Mouse (Mus musculus) adrenal gland, postnatal 14 days (tissue): ENCODE data around the gene Cadm3. TPM values are rescaled to one million over a fixed set of nuclear protein-coding genes. Genes with fewer than 3 reads are reported as not detected.

Experiments
- DNase-seq: peaks from one replicate; pipeline ENCODE4 v3.0.0; 2021; ENCODE audit warnings: mixed read lengths
- long read RNA-seq, 2 experiments: library from polyadenylated mRNA; stranded (forward); transcript quantifications; one replicate each; pipeline ENCODE4 v2.0.0; 2021
- total RNA-seq: library from RNA; stranded (reverse); gene quantifications from 2 replicates; pipeline ENCODE4 v1.2.3, GENCODE M21; 2021

Cadm3 gene
- total RNA-seq: 9.7 and 11.2 TPM in 2 replicates
- long read RNA-seq, experiment 1, partial matches to known transcripts: 0 of 1 reads
- long read RNA-seq, experiment 1, other reads (novel, unspliced or antisense): 1 of 1 reads
- long read RNA-seq, experiment 2, partial matches to known transcripts: 0 of 1 reads
- long read RNA-seq, experiment 2, other reads (novel, unspliced or antisense): 1 of 1 reads

- peak; percentile 9 for DNase-seq
These were observed at the start of gene Cadm3 for GRCm38 (mm10) chr1:173367356-173368046. Gene Cadm3 (minus strand): TSS chr1:173367695.

GRCm38 (mm10) chr1:173414631-173415030 lies 47.1 kb upstream of the Cadm3 start:
- no peak for DNase-seq

DNA sequence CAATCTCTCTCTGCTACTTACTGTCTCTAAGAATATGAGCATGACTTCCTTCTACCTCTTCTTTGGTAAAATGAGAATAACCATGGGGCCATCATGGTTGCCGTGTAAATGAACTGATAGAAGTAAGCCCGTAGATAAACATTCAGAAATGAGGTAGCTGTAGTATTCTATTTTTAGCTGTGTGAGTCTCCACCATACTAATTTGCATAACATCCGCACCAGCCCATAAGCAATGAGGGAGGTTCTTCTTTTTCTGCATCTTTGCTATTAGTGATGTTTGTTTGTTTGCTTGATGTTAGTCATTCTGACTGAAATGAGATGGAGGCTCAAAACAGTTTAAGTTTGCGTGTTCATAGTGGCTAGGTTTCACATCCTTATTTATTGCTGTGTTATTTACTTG lies 44.4 kb upstream of the Cadm3 start:
- no peak for DNase-seq

DNA sequence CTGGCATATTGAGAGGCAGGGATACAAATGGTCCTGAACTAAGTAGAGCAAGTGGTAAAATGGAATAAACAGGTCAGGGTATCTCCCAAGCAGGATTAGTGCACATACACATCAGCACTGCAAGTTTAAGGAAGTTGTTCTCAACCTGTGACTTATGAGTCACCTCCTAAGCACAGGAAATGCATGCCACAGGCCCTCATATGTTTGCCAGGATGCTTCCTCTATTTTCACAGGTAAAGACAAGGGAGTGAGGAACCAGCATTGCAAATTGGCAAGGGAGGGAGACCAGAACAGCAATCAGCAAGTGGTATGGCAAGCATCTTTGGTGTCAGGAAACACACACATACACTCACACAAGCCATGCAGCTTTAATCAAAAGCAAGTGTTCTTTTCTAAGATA lies 41.6 kb upstream of the Cadm3 start:
- DNase-seq: no peak

DNA sequence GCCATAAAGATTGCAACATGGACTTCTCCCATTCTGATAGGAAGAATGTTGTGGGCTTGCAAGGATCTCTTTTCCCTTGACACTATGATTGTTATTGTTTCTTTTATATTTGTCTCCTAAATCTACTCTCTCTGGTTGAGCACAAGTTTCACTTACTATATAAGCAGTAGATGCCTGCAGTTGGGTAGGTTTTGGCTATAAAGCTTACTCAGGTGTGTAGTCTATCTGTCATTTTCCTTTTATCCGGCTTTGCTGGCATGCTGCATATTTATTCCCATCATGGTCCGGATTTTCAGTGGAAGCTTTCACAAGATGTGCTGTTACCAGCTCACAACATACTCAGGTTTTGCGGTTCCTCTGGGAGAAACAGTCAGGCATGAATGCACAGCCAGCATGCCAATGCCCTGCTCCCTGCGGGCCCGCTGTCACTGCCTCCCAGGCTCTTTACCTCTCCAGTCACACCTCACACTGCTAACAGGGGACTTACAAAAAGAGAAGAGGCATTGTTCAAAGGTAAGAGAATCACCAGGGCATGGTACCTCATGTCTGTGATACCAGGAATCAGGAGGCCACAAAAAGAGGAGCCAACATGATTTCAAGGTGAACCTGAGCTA lies 37.3 kb upstream of the Cadm3 start:
- no peak for DNase-seq

DNA sequence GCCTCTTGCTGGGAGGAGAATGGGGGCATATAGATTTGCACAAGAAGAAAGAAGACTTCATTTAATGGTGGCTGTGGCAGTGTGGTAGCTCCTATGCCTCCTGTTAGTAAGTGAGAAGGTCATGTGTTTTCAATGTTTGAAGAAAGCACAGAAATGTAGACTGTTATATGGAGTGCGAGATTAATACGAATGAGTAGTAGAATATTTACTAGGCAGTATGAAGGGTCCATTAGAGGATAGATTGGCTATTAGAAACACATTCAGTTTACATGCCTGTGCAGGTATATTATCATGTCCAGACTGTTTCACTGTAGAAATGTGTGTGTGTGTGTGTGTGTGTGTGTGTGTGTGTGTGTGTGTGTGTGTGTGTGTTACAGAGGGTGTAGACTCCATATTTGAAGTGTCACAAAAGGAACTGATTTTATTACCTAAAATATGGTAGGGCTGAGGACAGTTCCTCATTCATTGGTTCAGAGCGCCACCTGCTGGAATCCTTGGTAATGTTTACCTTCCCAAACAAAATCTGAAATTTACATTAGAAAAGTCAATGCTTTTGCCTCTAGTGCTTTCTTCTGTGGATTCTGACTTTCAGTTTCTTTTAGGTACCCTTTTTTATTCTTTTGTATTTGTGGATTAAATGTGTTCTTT lies 31.0 kb upstream of the Cadm3 start:
- peak; percentile 78 for DNase-seq

DNA sequence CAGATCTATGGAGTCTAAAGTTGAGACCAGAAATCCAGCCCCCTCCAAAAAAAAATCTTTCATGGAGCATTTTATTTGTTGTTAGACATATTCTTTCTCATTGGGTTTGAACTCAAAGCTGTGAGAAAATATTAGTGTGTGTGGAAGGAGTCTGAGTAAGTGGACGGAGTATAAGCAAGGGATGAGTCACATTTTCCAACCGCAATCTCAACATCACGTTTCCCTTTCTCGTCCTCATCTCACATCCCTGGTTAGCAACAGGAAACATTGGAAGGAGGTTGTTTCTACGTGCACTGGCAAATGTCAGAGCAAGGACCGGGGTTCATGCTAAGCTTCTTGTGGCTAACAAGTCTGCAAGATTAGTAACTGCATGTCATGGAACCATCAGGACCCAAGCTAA lies 24.3 kb upstream of the Cadm3 start:
- DNase-seq: no peak

- peak; percentile 11 for DNase-seq
These were observed 22.5 kb upstream of the Cadm3 start for GRCm38 (mm10) chr1:173389901-173390401.

- DNase-seq: no peak
These were observed 21.9 kb upstream of the Cadm3 start for GRCm38 (mm10) chr1:173389431-173389830.

DNA sequence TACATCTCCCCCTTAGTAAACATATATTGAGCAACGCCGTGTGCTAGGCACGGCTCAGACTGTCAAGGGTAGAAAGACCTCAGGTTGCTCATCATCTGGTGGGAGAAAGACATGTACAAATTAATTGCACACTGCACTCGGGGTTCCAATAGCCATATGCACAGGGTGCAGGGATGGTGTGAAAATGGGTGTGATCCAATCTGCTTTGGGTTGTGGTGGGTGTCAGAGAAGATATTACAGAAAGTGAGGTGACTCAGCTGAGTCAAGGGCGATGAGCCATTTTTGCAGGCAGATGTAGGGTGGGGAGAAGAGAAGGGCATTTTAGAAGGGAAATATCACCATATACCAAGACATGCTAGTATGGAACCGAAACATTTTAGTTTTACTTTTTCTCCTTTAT lies 13.9 kb upstream of the Cadm3 start:
- no peak for DNase-seq

GRCm38 (mm10) chr1:173377380-173378112 lies 10.1 kb upstream of the Cadm3 start:
- peak; percentile 64 for DNase-seq

GRCm38 (mm10) chr1:173374020-173374419 lies 6.5 kb upstream of the Cadm3 start:
- no peak for DNase-seq

DNA sequence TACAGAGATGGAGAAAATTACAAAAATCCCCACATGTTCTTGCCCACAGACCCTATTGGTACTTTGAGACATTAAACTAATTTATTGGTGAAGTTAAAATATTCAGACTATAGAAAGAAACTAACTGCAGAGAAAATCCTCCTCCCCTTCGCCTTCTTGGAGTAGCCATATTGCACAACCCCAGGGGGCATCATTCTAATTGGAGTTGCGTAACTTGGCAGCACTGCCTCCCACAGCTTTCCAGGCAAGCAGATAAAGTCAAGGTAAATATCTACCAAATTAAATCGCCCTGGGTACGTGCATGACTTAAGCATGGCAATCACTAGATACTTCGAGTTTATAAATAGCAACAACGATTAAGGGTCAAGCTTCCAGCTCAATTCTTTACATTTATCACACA lies 4.1 kb upstream of the Cadm3 start:
- no peak for DNase-seq

- no peak for DNase-seq
These were observed 3.0 kb upstream of the Cadm3 start for GRCm38 (mm10) chr1:173370456-173370855.

GRCm38 (mm10) chr1:173369611-173370010 lies 2.1 kb upstream of the Cadm3 start:
- no peak for DNase-seq

DNA sequence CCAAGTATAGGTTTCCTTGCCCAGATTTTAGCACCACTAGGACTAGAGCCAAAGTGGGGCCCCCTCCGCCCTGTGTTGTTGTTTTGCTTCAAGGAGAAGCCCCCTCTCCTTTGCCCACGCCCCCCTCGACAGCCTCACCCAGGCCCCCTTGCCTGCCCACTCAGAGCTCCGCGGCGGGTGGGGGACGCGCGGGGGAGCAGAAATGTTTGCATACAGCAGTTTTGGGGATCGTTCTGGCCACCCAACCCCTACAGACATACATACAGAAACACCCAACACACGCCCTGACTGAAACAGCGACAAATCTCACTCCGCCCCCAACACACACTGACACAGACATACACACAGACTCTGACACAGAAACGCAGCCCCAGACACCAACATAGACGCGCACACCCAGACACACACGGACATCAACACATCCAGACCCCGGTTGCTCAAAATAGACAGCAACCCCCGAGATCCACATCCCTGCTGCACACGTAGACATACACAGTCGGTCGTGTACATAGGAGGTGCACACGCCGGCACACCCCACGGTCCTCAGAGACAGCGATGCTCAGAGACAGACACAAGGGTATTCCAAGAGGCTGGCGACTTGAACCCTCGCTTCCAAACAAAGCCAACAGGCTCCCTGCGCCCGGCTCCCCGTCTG lies 667 bp downstream of the Cadm3 start:
- DNase-seq: no peak

GRCm38 (mm10) chr1:173365970-173366409 lies 1.5 kb downstream of the Cadm3 start:
- DNase-seq: no peak

- DNase-seq: peak; percentile 8
These were observed 3.2 kb downstream of the Cadm3 start for GRCm38 (mm10) chr1:173364125-173364800.

- DNase-seq: no peak
These were observed 4.1 kb downstream of the Cadm3 start for GRCm38 (mm10) chr1:173363436-173363835.

- DNase-seq: peak; percentile 77
These were observed 5.8 kb downstream of the Cadm3 start for GRCm38 (mm10) chr1:173361651-173362050.
